Mouse (Mus musculus) kidney, adult 18-20 months (tissue): ENCODE measurements around the gene Pold1.

ENCODE experiments used
- DNase-seq: peaks from one replicate; pipeline ENCODE4 v3.0.0; 2021

The Pold1 gene

GRCm38 (mm10) chr7:44542555-44542954 is 6.1 kb downstream of the Pold1 start:
- DNase-seq = no peak

GRCm38 (mm10) chr7:44538756-44539624 is 9.7 kb downstream of the Pold1 start:
- no peak for DNase-seq

GRCm38 (mm10) chr7:44537496-44537895 is 11.2 kb downstream of the Pold1 start:
- no peak for DNase-seq

- DNase-seq = no peak
Measured at GRCm38 (mm10) chr7:44537009-44537408, 11.6 kb downstream of the Pold1 start.

GRCm38 (mm10) chr7:44536590-44536968 is 12.1 kb downstream of the Pold1 start:
- peak; percentile 55 for DNase-seq

GRCm38 (mm10) chr7:44535657-44536589 is 12.7 kb downstream of the Pold1 start:
- no peak for DNase-seq

GRCm38 (mm10) chr7:44534656-44535441 is 13.8 kb downstream of the Pold1 start:
- DNase-seq = no peak

GRCm38 (mm10) chr7:44534242-44534641 is 14.4 kb downstream of the Pold1 start:
- no peak for DNase-seq

GRCm38 (mm10) chr7:44533746-44534045 is 15.0 kb downstream of the Pold1 start:
- DNase-seq = no peak

GRCm38 (mm10) chr7:44532918-44533745 is 15.5 kb downstream of the Pold1 start:
- no peak for DNase-seq

- DNase-seq = no peak
Measured at GRCm38 (mm10) chr7:44531946-44532732, 16.5 kb downstream of the Pold1 start, which contains the start of gene Spib. Gene Spib, minus strand, starts transcription at chr7:44532071.

- DNase-seq = no peak
Measured at GRCm38 (mm10) chr7:44531207-44531606, 17.4 kb downstream of the Pold1 start.

- no peak for DNase-seq
Measured at GRCm38 (mm10) chr7:44530507-44530906, 18.1 kb downstream of the Pold1 start.

- DNase-seq = no peak
Measured at GRCm38 (mm10) chr7:44529518-44529917, 19.1 kb downstream of the Pold1 start.

GRCm38 (mm10) chr7:44527483-44528398 is 20.9 kb downstream of the Pold1 start:
- peak; percentile 81 for DNase-seq

- DNase-seq = no peak
Measured at GRCm38 (mm10) chr7:44526414-44527154, 22.1 kb downstream of the Pold1 start.

GRCm38 (mm10) chr7:44525126-44525832 is 23.4 kb downstream of the Pold1 start:
- peak; percentile 92 for DNase-seq

GRCm38 (mm10) chr7:44524502-44524901 is 24.1 kb downstream of the Pold1 start, which contains the start of gene Mybpc2:
Gene Mybpc2, minus strand, starts transcription at chr7:44524656.
- peak; percentile 43 for DNase-seq

GRCm38 (mm10) chr7:44523056-44523455 is 25.6 kb downstream of the Pold1 start:
- no peak for DNase-seq
